Mouse (Mus musculus): Measurements from ENCODE around the gene Maml3. TPM values are rescaled to one million over a fixed set of nuclear protein-coding genes. Genes with fewer than 3 reads are reported as not detected.
A peak's percentile ranks its signal among the peaks of the same experiment; 100 is the strongest.

Maml3 gene
- polyA plus RNA-seq, 1 experiment from 2014 or later, result 4.7 TPM

DNA sequence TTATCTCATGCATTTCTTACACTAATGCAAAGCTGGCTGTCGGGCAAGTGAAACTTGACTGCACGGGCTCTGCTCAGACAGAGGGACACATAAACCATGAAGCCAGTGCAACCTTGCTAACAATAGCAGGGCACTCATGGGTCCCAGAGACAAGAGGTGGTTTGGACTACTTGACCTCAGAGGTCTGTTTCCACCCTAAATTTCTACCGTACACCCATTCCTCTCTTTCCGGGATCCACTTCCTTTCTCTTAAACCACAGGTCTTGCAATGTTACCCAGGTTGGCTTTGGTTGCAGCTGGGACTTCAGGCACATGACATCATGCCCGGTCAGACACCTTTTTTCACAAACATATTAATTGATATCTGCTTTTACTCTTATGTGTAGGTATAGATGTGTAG is 331.3 kb downstream of the Maml3 start:
- Histone ChIP-seq H3K27ac (no peak overlapping the region), H3K27me3 (ENCODE audit: low read depth, poor library complexity, severe bottlenecking) (no peaks in the 10 kb centered on the region), H3K4me1 (peaks cover 22% of the 10 kb centered on the region), H3K9me3 (replicated peaks) (no peaks in the 10 kb centered on the region), H3K4me3 (no peak overlapping the region), H3K36me3 (no peaks in the 10 kb centered on the region)
- 87% methylated on average over 5 of the region's 5 CpGs for WGBS
- DNase-seq (ENCODE audit: low spot score), result no peak

GRCm38 (mm10) chr3:51771839-51772630 is 332.8 kb downstream of the Maml3 start:
- Histone ChIP-seq H3K27ac (no peak overlapping the region), H3K9me3 (replicated peaks) (no peaks in the 10 kb centered on the region), H3K4me3 (no peak overlapping the region), H3K36me3 (no peaks in the 10 kb centered on the region), H3K27me3 (ENCODE audit: low read depth, poor library complexity, severe bottlenecking) (no peaks in the 10 kb centered on the region), H3K4me1 (peaks cover 24% of the 10 kb centered on the region)
- no peak for DNase-seq (ENCODE audit: low spot score)
- 55% methylated on average over 9 of the region's 9 CpGs for WGBS

- H3K4me3 ChIP-seq, result no peak overlapping the region
- DNase-seq (ENCODE audit: low spot score), result no peak
Measured at GRCm38 (mm10) chr3:51769196-51769595, 335.7 kb downstream of the Maml3 start.

GRCm38 (mm10) chr3:51765220-51765923 is 339.5 kb downstream of the Maml3 start:
- Histone ChIP-seq H3K4me3 (no peak overlapping the region), H3K36me3 (no peaks in the 10 kb centered on the region), H3K9me3 (replicated peaks) (no peaks in the 10 kb centered on the region), H3K27me3 (ENCODE audit: low read depth, poor library complexity, severe bottlenecking) (no peaks in the 10 kb centered on the region), H3K27ac (no peak overlapping the region), H3K4me1 (peaks cover 14% of the 10 kb centered on the region)
- WGBS, result 87% methylated on average over 12 of the region's 12 CpGs
- DNase-seq (ENCODE audit: low spot score), result no peak

More at GRCm38 (mm10) chr3:51769196-51769595, 335.7 kb downstream of the Maml3 start:
- H3K27me3 ChIP-seq (ENCODE audit: low read depth, poor library complexity, severe bottlenecking), result no peaks in the 10 kb centered on the region
- 93% methylated on average over 6 of the region's 6 CpGs for WGBS
- H3K4me1 ChIP-seq, result peaks cover 24% of the 10 kb centered on the region
- H3K36me3 ChIP-seq, result no peaks in the 10 kb centered on the region
- no peak overlapping the region for H3K27ac ChIP-seq
- H3K9me3 ChIP-seq (replicated peaks), result no peaks in the 10 kb centered on the region

DNA sequence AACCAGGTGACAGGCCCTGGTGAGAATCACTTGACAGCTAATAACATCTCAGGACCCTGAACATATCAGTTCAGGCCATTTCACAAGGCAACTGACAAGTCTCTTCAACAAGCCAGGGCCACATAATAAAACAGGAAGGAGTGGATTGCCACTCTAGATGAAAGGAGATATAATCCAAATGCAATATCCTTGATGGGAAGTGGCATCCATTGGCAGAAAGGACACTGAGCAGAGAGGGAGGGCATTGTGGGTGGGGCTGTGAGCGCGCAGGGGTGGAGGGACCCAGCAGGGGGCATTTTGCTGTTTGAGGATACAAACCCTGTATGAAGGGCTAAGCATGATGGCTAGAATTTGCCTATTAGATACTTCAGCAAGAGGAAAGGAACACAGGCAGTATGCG is 340.7 kb downstream of the Maml3 start:
- Histone ChIP-seq H3K4me1 (peaks cover 14% of the 10 kb centered on the region), H3K36me3 (no peaks in the 10 kb centered on the region), H3K27me3 (ENCODE audit: low read depth, poor library complexity, severe bottlenecking) (no peaks in the 10 kb centered on the region), H3K9me3 (replicated peaks) (no peaks in the 10 kb centered on the region), H3K4me3 (no peak overlapping the region), H3K27ac (no peak overlapping the region)
- 83% methylated on average over 3 of the region's 3 CpGs for WGBS
- DNase-seq (ENCODE audit: low spot score), result no peak

- H3K9me3 ChIP-seq (replicated peaks), result no peaks in the 10 kb centered on the region
- no peak overlapping the region for H3K4me3 ChIP-seq
- WGBS, result 95% methylated on average over 10 of the region's 10 CpGs
- H3K27me3 ChIP-seq (ENCODE audit: low read depth, poor library complexity, severe bottlenecking), result no peaks in the 10 kb centered on the region
- no peaks in the 10 kb centered on the region for H3K36me3 ChIP-seq
- H3K4me1 ChIP-seq, result peaks cover 8% of the 10 kb centered on the region
- DNase-seq (ENCODE audit: low spot score), result no peak
- no peak overlapping the region for H3K27ac ChIP-seq
Measured at GRCm38 (mm10) chr3:51762900-51763299, 342.0 kb downstream of the Maml3 start.

DNA sequence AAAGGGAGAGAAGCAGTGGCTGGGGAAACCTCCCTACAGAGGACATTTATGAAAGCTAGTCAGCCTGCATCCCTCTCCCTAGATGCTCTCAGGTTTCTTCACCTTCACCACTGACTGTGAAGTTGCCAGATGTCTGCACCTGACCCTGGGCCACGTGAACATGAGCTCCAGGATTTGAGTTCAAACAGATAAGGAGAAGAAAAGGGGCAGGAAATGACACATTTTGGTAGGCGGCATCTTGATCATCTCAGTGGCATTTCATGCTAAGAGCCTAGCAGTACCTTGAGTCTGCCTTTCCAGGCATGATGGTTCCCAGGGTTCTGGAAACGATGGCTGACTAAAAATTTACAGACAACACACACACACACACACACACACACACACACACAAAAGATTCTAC is 345.3 kb downstream of the Maml3 start:
- H3K27ac ChIP-seq, result no peak overlapping the region
- no peak overlapping the region for H3K4me3 ChIP-seq
- peaks cover 8% of the 10 kb centered on the region for H3K4me1 ChIP-seq
- 83% methylated on average over 3 of the region's 3 CpGs for WGBS
- H3K36me3 ChIP-seq, result no peaks in the 10 kb centered on the region
- no peaks in the 10 kb centered on the region for H3K27me3 ChIP-seq (ENCODE audit: low read depth, poor library complexity, severe bottlenecking)
- H3K9me3 ChIP-seq (replicated peaks), result no peaks in the 10 kb centered on the region
- DNase-seq (ENCODE audit: low spot score), result no peak

GRCm38 (mm10) chr3:51757032-51757431 is 347.8 kb downstream of the Maml3 start:
- Histone ChIP-seq H3K27me3 (ENCODE audit: low read depth, poor library complexity, severe bottlenecking) (no peaks in the 10 kb centered on the region), H3K36me3 (no peaks in the 10 kb centered on the region), H3K27ac (no peak overlapping the region), H3K9me3 (replicated peaks) (no peaks in the 10 kb centered on the region), H3K4me1 (peaks cover 8% of the 10 kb centered on the region), H3K4me3 (no peak overlapping the region)
- DNase-seq (ENCODE audit: low spot score), result no peak
- WGBS, result 96% methylated on average over 5 of the region's 5 CpGs

DNA sequence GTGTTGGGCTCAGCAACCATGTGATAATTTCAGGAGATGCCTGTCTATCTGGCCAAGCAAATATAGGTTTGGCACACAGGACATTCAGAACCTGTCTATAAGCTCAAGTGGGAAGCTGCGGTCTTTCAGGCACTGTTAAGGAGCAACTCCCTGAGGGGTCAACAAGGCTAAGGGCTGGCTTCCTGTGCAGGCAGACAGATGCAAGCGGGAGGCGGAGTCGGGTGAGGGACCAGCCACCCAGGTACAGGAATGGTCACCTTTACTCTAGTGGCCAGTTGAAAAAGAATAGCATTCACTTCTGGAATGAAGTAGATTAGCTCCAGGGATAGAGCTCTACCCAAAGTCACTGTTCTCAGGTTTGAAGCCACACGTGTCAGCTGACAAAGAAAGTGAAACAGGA is 348.6 kb downstream of the Maml3 start:
- Histone ChIP-seq H3K36me3 (no peaks in the 10 kb centered on the region), H3K4me1 (peaks cover 10% of the 10 kb centered on the region), H3K4me3 (no peak overlapping the region), H3K27ac (no peak overlapping the region), H3K9me3 (replicated peaks) (no peaks in the 10 kb centered on the region), H3K27me3 (ENCODE audit: low read depth, poor library complexity, severe bottlenecking) (no peaks in the 10 kb centered on the region)
- WGBS, result 85% methylated on average over 5 of the region's 5 CpGs
- DNase-seq (ENCODE audit: low spot score), result no peak

GRCm38 (mm10) chr3:51753262-51753661 is 351.6 kb downstream of the Maml3 start:
- Histone ChIP-seq H3K9me3 (replicated peaks) (no peaks in the 10 kb centered on the region), H3K4me1 (peaks cover 35% of the 10 kb centered on the region), H3K4me3 (no peak overlapping the region), H3K27ac (no peak overlapping the region), H3K36me3 (no peaks in the 10 kb centered on the region), H3K27me3 (ENCODE audit: low read depth, poor library complexity, severe bottlenecking) (no peaks in the 10 kb centered on the region)
- WGBS, result 83% methylated on average over 5 of the region's 5 CpGs
- DNase-seq (ENCODE audit: low spot score), result no peak

- no peaks in the 10 kb centered on the region for H3K36me3 ChIP-seq
- no peak overlapping the region for H3K4me3 ChIP-seq
- no peaks in the 10 kb centered on the region for H3K27me3 ChIP-seq (ENCODE audit: low read depth, poor library complexity, severe bottlenecking)
- 93% methylated on average over 12 of the region's 12 CpGs for WGBS
- no peak overlapping the region; the same call in 1 of the 2 replicates for H3K27ac ChIP-seq
- peaks cover 33% of the 10 kb centered on the region for H3K4me1 ChIP-seq
- no peak for DNase-seq (ENCODE audit: low spot score)
- no peaks in the 10 kb centered on the region for H3K9me3 ChIP-seq (replicated peaks)
Measured at GRCm38 (mm10) chr3:51751440-51751839, 353.4 kb downstream of the Maml3 start.

DNA sequence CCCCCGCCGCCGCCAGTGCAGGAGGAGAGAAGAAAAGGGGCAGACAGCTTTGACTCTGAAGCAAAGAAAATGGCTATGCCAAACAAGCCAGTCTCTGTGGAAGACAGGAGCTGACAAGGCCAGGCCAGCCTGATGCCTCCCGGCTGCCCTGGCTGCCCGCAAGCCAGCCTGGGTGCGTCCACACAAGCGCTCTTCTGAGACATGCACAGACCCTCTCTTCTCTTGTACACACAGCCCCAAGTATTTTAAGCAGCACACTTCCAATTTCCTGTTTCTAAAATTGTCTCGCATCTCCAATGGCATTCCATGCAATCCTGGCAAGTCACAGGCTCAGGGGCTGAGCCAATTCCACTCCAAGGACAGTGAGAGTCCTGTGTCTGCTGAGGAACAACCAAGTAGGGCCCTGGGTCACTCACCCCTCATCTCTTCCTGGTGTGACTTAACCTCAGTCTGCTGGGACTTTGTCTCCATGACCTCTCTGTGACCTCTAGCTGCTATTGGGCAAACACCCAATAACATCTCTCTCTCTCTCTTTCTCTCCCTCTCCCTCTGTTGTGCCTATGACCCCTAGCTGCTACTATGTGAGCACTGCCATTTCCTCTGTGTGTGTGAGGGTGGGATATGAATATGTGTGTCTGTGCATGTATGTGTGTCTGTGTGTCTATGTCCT is 354.9 kb downstream of the Maml3 start:
- peaks cover 32% of the 10 kb centered on the region for H3K4me1 ChIP-seq
- no peak for DNase-seq (ENCODE audit: low spot score)
- 55% methylated on average over 8 of the region's 8 CpGs for WGBS
- no peaks in the 10 kb centered on the region for H3K9me3 ChIP-seq (replicated peaks)
- no peak overlapping the region for H3K4me3 ChIP-seq
- H3K27me3 ChIP-seq (ENCODE audit: low read depth, poor library complexity, severe bottlenecking), result no peaks in the 10 kb centered on the region
- H3K36me3 ChIP-seq, result no peaks in the 10 kb centered on the region
- H3K27ac ChIP-seq, result peak overlapping the region; percentile 69

- 45% methylated on average over 7 of the region's 7 CpGs for WGBS
- Histone ChIP-seq H3K9me3 (replicated peaks) (no peaks in the 10 kb centered on the region), H3K27me3 (ENCODE audit: low read depth, poor library complexity, severe bottlenecking) (no peaks in the 10 kb centered on the region), H3K36me3 (no peaks in the 10 kb centered on the region), H3K27ac (peak overlapping the region; percentile 69), H3K4me3 (no peak overlapping the region), H3K4me1 (peaks cover 37% of the 10 kb centered on the region)
- DNase-seq (ENCODE audit: low spot score), result no peak
Measured at GRCm38 (mm10) chr3:51749421-51749811, 355.5 kb downstream of the Maml3 start.

All from limb, embryonic 10.5 days (tissue).